22 mouse cellular contexts compared by ENCODE assay signal in the genomic region with DNA sequence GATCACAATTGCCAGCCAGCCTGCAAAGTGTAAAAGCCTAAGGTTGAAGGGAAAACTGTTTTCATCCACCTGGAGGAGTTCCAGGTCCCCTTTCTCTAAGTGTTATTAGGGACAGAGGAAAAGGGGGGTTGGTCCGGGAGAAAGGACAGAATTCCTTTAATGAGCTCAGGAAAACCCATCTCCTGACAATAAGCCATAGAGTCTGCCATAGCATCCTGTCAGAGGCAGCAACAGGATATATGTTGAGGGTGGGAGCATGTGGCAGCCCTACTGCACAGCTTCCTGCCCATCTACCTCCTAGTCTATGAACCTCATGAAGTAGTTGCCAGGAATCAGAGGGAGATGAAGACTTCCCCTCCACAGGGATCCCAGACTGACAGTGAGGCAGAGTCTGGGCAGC. TPM values are rescaled to one million over a fixed set of nuclear protein-coding genes. Genes with fewer than 3 reads are reported as not detected.
DNase-seq lines count a peak whose midpoint lies in the region; ATAC-seq and TF ChIP-seq lines count a peak whose summit lies in the region.
"Had no signal": no experiment of that assay in that cellular context is flagged by ENCODE, and none has a peak within 500 bp of the region (broad histone marks: within the 10 kb centered on the region; RNA-seq: fewer than 3 reads in every experiment).

No protein-coding gene starts in this region.

- no peak overlapping the region for H3K4me3 ChIP-seq in heart, adult 2 months
- no peak overlapping the region for H3K4me3 ChIP-seq in intestine, embryonic 14.5 days (ENCODE audit: low read depth, low read length)
- H3K4me3 ChIP-seq in intestine, embryonic 15.5 days (replicated peaks): no peak overlapping the region
- no peak overlapping the region for H3K4me3 ChIP-seq in lung, embryonic 15.5 days
- H3K4me3 ChIP-seq in lung, adult 2 months (replicated peaks; ENCODE audit: extremely low read depth, low read depth, low read length): no peak overlapping the region
- no peak overlapping the region for H3K4me3 ChIP-seq in embryonic facial prominence, embryonic 14.5 days (ENCODE audit: low read depth, low read length)
- H3K4me3 ChIP-seq: megakaryocyte, embryonic 14.5 days; neural tube, embryonic 13.5 days had no signal

- intact Hi-C loops in heart, adult 2 months (cut with DNase I): loop anchor here (2.0 kb wide), 1 partner anchor 27 kb away; no protein-coding TSS in a partner anchor
- intact Hi-C loops in heart, postnatal 36 days (cut with DNase I): no loop called here
- intact Hi-C loops in left cerebral cortex, postnatal 10 days (cut with DNase I): no loop called here

- H3K27me3 ChIP-seq in heart, adult 2 months (ENCODE audit: control insufficient read depth, insufficient read depth, low read length): no peaks in the 10 kb centered on the region
- no peaks in the 10 kb centered on the region for H3K27me3 ChIP-seq in intestine, embryonic 14.5 days (replicated peaks; ENCODE audit: control insufficient read depth, insufficient read depth, low read length)
- no peaks in the 10 kb centered on the region for H3K27me3 ChIP-seq in intestine, embryonic 15.5 days (replicated peaks)
- no peaks in the 10 kb centered on the region for H3K27me3 ChIP-seq in lung, embryonic 15.5 days
- peaks cover 5% of the 10 kb centered on the region; the same call in 1 of the 2 replicates for H3K27me3 ChIP-seq in embryonic facial prominence, embryonic 14.5 days (replicated peaks; ENCODE audit: control insufficient read depth, insufficient read depth, low read length)
- H3K27me3 ChIP-seq: megakaryocyte, embryonic 14.5 days; neural tube, embryonic 13.5 days had no signal

- H3K27ac ChIP-seq in heart, adult 2 months: peak overlapping the region; percentile 45
- no peak overlapping the region for H3K27ac ChIP-seq in intestine, embryonic 14.5 days (ENCODE audit: low read depth)
- no peak overlapping the region for H3K27ac ChIP-seq in intestine, embryonic 15.5 days
- peak overlapping the region; percentile 66 for H3K27ac ChIP-seq in lung, embryonic 15.5 days
- H3K27ac ChIP-seq in embryonic facial prominence, embryonic 14.5 days (replicated peaks; ENCODE audit: low read depth, low read length): no peak overlapping the region
- H3K27ac ChIP-seq: hindbrain, embryonic 14.5 days; liver, embryonic 14.5 days; neural tube, embryonic 13.5 days had no signal

- TF ChIP-seq EP300 in heart, adult 2 months (IDR thresholded peaks at IDR 0.05; ENCODE audit: insufficient read depth, low read depth, low read length): no peak

- peaks cover 13% of the 10 kb centered on the region for H3K4me1 ChIP-seq in heart, adult 2 months (ENCODE audit: control insufficient read depth, insufficient read depth, low read length)
- H3K4me1 ChIP-seq in intestine, embryonic 14.5 days (replicated peaks; ENCODE audit: control insufficient read depth, insufficient read depth, low read length): peaks cover 11% of the 10 kb centered on the region
- no peaks in the 10 kb centered on the region for H3K4me1 ChIP-seq in intestine, embryonic 15.5 days (replicated peaks)
- H3K4me1 ChIP-seq in lung, embryonic 15.5 days: peaks cover 25% of the 10 kb centered on the region
- H3K4me1 ChIP-seq in lung, adult 2 months (ENCODE audit: control insufficient read depth, insufficient read depth, low read length): peaks cover 10% of the 10 kb centered on the region
- peaks cover 6% of the 10 kb centered on the region; the same call in 1 of the 2 replicates for H3K4me1 ChIP-seq in embryonic facial prominence, embryonic 14.5 days (ENCODE audit: control insufficient read depth, insufficient read depth, low read length)
- H3K4me1 ChIP-seq: megakaryocyte, embryonic 14.5 days; neural tube, embryonic 13.5 days had no signal

- no peak for ATAC-seq in intestine, embryonic 14.5 days (replicated peaks; ENCODE audit: low FRiP score, low TSS enrichment, low read depth)
- no peak for ATAC-seq in intestine, embryonic 15.5 days
- ATAC-seq in lung, embryonic 15.5 days (ENCODE audit: borderline replicate concordance, extremely low read depth, low FRiP score, low TSS enrichment): no peak; the same call in 1 of the 2 replicates
- no peak for ATAC-seq in embryonic facial prominence, embryonic 14.5 days (ENCODE audit: low read depth)
- ATAC-seq: forebrain, embryonic 14.5 days; intestine, embryonic 16.5 days had no signal

- WGBS in heart, adult 2 months: 33% methylated on average over 1 of the region's 1 CpGs
- WGBS in intestine, embryonic 14.5 days: 38% methylated on average over 1 of the region's 1 CpGs
- 50% methylated on average over 1 of the region's 1 CpGs for whole genome bisulfite sequencing in intestine, embryonic 15.5 days
- WGBS in lung, embryonic 15.5 days: 72% methylated on average over 1 of the region's 1 CpGs
- 38% methylated on average over 1 of the region's 1 CpGs for WGBS in lung, adult 2 months
- WGBS in embryonic facial prominence, embryonic 14.5 days: 57% methylated on average over 1 of the region's 1 CpGs

- peaks cover 6% of the 10 kb centered on the region for H3K36me3 ChIP-seq in heart, adult 2 months (ENCODE audit: control insufficient read depth, insufficient read depth, low read length)
- H3K36me3 ChIP-seq in intestine, embryonic 14.5 days (ENCODE audit: control insufficient read depth, insufficient read depth, low read length): no peaks in the 10 kb centered on the region
- H3K36me3 ChIP-seq in intestine, embryonic 15.5 days: no peaks in the 10 kb centered on the region
- no peaks in the 10 kb centered on the region for H3K36me3 ChIP-seq in lung, embryonic 15.5 days
- H3K36me3 ChIP-seq in embryonic facial prominence, embryonic 14.5 days (ENCODE audit: control insufficient read depth, insufficient read depth, low read length): no peaks in the 10 kb centered on the region
- H3K36me3 ChIP-seq: neural tube, embryonic 13.5 days had no signal

- H3K9me3 ChIP-seq in intestine, embryonic 14.5 days (ENCODE audit: control insufficient read depth, low read length): no peaks in the 10 kb centered on the region
- no peaks in the 10 kb centered on the region for H3K9me3 ChIP-seq in intestine, embryonic 15.5 days
- no peaks in the 10 kb centered on the region for H3K9me3 ChIP-seq in lung, embryonic 15.5 days
- no peaks in the 10 kb centered on the region for H3K9me3 ChIP-seq in embryonic facial prominence, embryonic 14.5 days (ENCODE audit: control insufficient read depth, low read length)
- H3K9me3 ChIP-seq: megakaryocyte, embryonic 14.5 days; neural tube, embryonic 13.5 days had no signal

- H3K79me2 ChIP-seq in heart, adult 2 months (replicated peaks; ENCODE audit: control insufficient read depth, insufficient read depth, low read length): no peaks in the 10 kb centered on the region

- no peak for TF ChIP-seq CTCF in heart, adult 2 months (IDR thresholded peaks at IDR 0.05)
- TF ChIP-seq CTCF in lung, adult 2 months (IDR thresholded peaks at IDR 0.05; ENCODE audit: insufficient read depth, low read length): no peak

- no peak for DNase-seq in heart, adult 2 months
- no peak for DNase-seq in heart, postnatal 36 days
- DNase-seq in intestine, embryonic 14.5 days (ENCODE audit: low spot score): peak; percentile 18
- no peak for DNase-seq in lung, adult 2 months
- peak; percentile 36 for DNase-seq in embryonic facial prominence, embryonic 14.5 days (ENCODE audit: low spot score)
- DNase-seq in left cerebral cortex, postnatal 10 days (ENCODE audit: extremely low spot score in 1 of 2, low spot score in 2 of 2): no peak
- DNase-seq: adrenal gland, postnatal 36 days; cerebellum, adult 2 months; cerebellum, postnatal 36 days; gastrocnemius, postnatal 14 days; midbrain, embryonic 14.5 days; thymus, postnatal 25 days had no signal

- H3K9ac ChIP-seq in heart, adult 2 months (ENCODE audit: low read depth, low read length): no peak overlapping the region
- H3K9ac ChIP-seq in intestine, embryonic 14.5 days (ENCODE audit: low read length): no peak overlapping the region
- no peak overlapping the region for H3K9ac ChIP-seq in intestine, embryonic 15.5 days
- H3K9ac ChIP-seq in lung, embryonic 15.5 days: no peak overlapping the region
- H3K9ac ChIP-seq in embryonic facial prominence, embryonic 14.5 days (ENCODE audit: low read depth, low read length): no peak overlapping the region
- H3K9ac ChIP-seq: hindbrain, embryonic 14.5 days; liver, embryonic 14.5 days; neural tube, embryonic 13.5 days had no signal

- no peak for TF ChIP-seq POLR2A in heart, adult 2 months (IDR thresholded peaks at IDR 0.05; ENCODE audit: insufficient read depth, low read depth, low read length)
- TF ChIP-seq POLR2A in lung, adult 2 months (IDR thresholded peaks at IDR 0.05; ENCODE audit: borderline replicate concordance, extremely low read depth, low read depth, low read length): no peak

- no peak overlapping the region for H3K4me2 ChIP-seq in intestine, embryonic 14.5 days (ENCODE audit: low read length)
- H3K4me2 ChIP-seq in intestine, embryonic 15.5 days (replicated peaks): no peak overlapping the region
- no peak overlapping the region for H3K4me2 ChIP-seq in lung, embryonic 15.5 days
- no peak overlapping the region for H3K4me2 ChIP-seq in embryonic facial prominence, embryonic 14.5 days (ENCODE audit: low read depth, low read length)
- H3K4me2 ChIP-seq: hindbrain, embryonic 14.5 days; neural tube, embryonic 13.5 days had no signal

RNA-seq across cellular contexts. Expression of a gene that starts 29.4 kb away (rescaled TPM):
- total RNA-seq in heart, adult 2 months (2021): 1 to 10 TPM in 1 of 2 experiments, under 1 TPM in 1; 0.81 to 1.6 TPM
- 1.3 and 3.1 TPM in 2 replicates for polyA plus RNA-seq in heart, adult 2 months (2012; rRNA removed)
- total RNA-seq in heart, postnatal 36 days (2021): 1 to 10 TPM; 1.8 to 2.0 TPM
- 5.2 and 5.4 TPM in 2 replicates for polyA plus RNA-seq in intestine, embryonic 14.5 days (2014; fragmentation: Nextera tagmentation; extraction: Ambion mirVana)
- 4.2 and 4.4 TPM in 2 replicates for polyA plus RNA-seq in intestine, embryonic 15.5 days (2015; fragmentation: Nextera tagmentation; extraction: Ambion mirVana)
- 0.29 and 0.35 TPM in 2 replicates for polyA plus RNA-seq in lung, embryonic 15.5 days (2015; fragmentation: Nextera tagmentation; extraction: Ambion mirVana)
- polyA plus RNA-seq in lung, adult 2 months (2012; rRNA removed): 0.14 and 0.21 TPM in 2 replicates
- polyA plus RNA-seq in embryonic facial prominence, embryonic 14.5 days (2014; fragmentation: Nextera tagmentation; extraction: Ambion mirVana): 2.1 and 2.3 TPM in 2 replicates
- total RNA-seq in left cerebral cortex, postnatal 10 days (2021): 10 to 100 TPM; 55.1 to 56.6 TPM
- total RNA-seq: CH12.LX, MEL had no signal

RNA-seq across cellular contexts. Expression of a gene that starts 31.6 kb away (rescaled TPM):
- 10 to 100 TPM; 20.5 to 21.4 TPM for total RNA-seq in heart, adult 2 months (2021)
- polyA plus RNA-seq in heart, adult 2 months (2012; rRNA removed): 35.3 and 76.1 TPM in 2 replicates
- total RNA-seq in heart, postnatal 36 days (2021): 10 to 100 TPM; 34.0 to 60.3 TPM
- 53.6 and 54.3 TPM in 2 replicates for polyA plus RNA-seq in intestine, embryonic 14.5 days (2014; fragmentation: Nextera tagmentation; extraction: Ambion mirVana)
- 59.6 and 64.8 TPM in 2 replicates for polyA plus RNA-seq in intestine, embryonic 15.5 days (2015; fragmentation: Nextera tagmentation; extraction: Ambion mirVana)
- polyA plus RNA-seq in lung, embryonic 15.5 days (2015; fragmentation: Nextera tagmentation; extraction: Ambion mirVana): 181 and 184 TPM in 2 replicates
- polyA plus RNA-seq in lung, adult 2 months (2012; rRNA removed): 62.0 and 66.0 TPM in 2 replicates
- 62.0 and 63.2 TPM in 2 replicates for polyA plus RNA-seq in embryonic facial prominence, embryonic 14.5 days (2014; fragmentation: Nextera tagmentation; extraction: Ambion mirVana)
- total RNA-seq in left cerebral cortex, postnatal 10 days (2021): 10 to 100 TPM; 11.5 to 19.2 TPM
- total RNA-seq: CH12.LX, MEL had no signal

Comparison
In these comparisons a context has a peak if more than half of its experiments do, and no peak if none do; other contexts are left out.
1. DNase-seq: peak in intestine, embryonic 14.5 days (single experiment) and embryonic facial prominence, embryonic 14.5 days (single experiment); none in heart, adult 2 months (0 of 2), heart, postnatal 36 days (0 of 2), lung, adult 2 months (single experiment) and left cerebral cortex, postnatal 10 days (0 of 2).
2. H3K27ac ChIP-seq: peak in heart, adult 2 months (single experiment) and lung, embryonic 15.5 days (single experiment); none in intestine, embryonic 14.5 days (single experiment), intestine, embryonic 15.5 days (single experiment) and embryonic facial prominence, embryonic 14.5 days (single experiment).